Mouse (Mus musculus) left cerebral cortex, adult 11 months (tissue): ENCODE measurements at regions not wholly inside any gene's neighbourhood (a gene's known extent, or its start where the extent isn't known, plus 50 kb on each side); places are given as distances from the start of the nearest gene placed in this dataset.

Experiments used
- DNase-seq: peaks from one replicate; pipeline ENCODE4 v3.0.0; 2022; ENCODE audit warnings: low spot score

- DNase-seq: no peak
Measured at GRCm38 (mm10) chr13:75204417-75204816, 114.8 kb downstream of the Pcsk1 start.

- DNase-seq: no peak
Measured at GRCm38 (mm10) chr13:75223944-75224343, 134.3 kb downstream of the Pcsk1 start.

- no peak for DNase-seq
Measured at GRCm38 (mm10) chr13:75225581-75226297, 136.1 kb downstream of the Pcsk1 start.

GRCm38 (mm10) chr13:75227616-75228277 lies 138.1 kb downstream of the Pcsk1 start:
- peak; percentile 46 for DNase-seq

GRCm38 (mm10) chr13:75236424-75236823 lies 146.8 kb downstream of the Pcsk1 start:
- DNase-seq: no peak
